Mouse (Mus musculus) small intestine, adult 2 months (tissue): ENCODE results near the gene 2900011O08Rik. TPM values are rescaled to one million over a fixed set of nuclear protein-coding genes. Genes with fewer than 3 reads are reported as not detected.

ENCODE experiments used
- H3K27ac ChIP-seq: fragments of 200-500 bp; 2 replicates; pipeline ENCODE4 v1.5.1; 2012; ENCODE audit warnings: low read depth, low read length, control low read depth, inconsistent platforms; ENCODE audit not compliant: insufficient read depth
- H3K27me3 ChIP-seq: fragments of 200-500 bp; 2 replicates; pipeline ENCODE4 v1.6.1; 2012; ENCODE audit warnings: mild to moderate bottlenecking, moderate library complexity, low read length, inconsistent platforms; ENCODE audit not compliant: control insufficient read depth, insufficient read depth
- H3K36me3 ChIP-seq: fragments of 200-500 bp; 2 replicates; pipeline ENCODE4 v1.6.1; 2012; ENCODE audit warnings: mild to moderate bottlenecking, low read length, control low read depth, inconsistent platforms; ENCODE audit not compliant: control insufficient read depth, insufficient read depth
- H3K4me1 ChIP-seq: fragments of 200-500 bp; 2 replicates; pipeline ENCODE4 v1.6.1; 2012; ENCODE audit warnings: low read length, inconsistent platforms, mixed read lengths; ENCODE audit not compliant: control insufficient read depth, insufficient read depth, insufficient read length
- H3K4me3 ChIP-seq: fragments of 200-500 bp; 2 replicates; pipeline ENCODE4 v1.5.1; 2012; ENCODE audit warnings: low read depth, mild to moderate bottlenecking, control low read depth, inconsistent platforms, low read length, moderate library complexity
- CTCF ChIP-seq: fragments of 200-500 bp; IDR thresholded peaks from 2 replicates; pipeline ENCODE4 v1.5.1; 2012; ENCODE audit warnings: low read depth, mild to moderate bottlenecking, control low read depth, inconsistent platforms, low read length, moderate library complexity, mixed read lengths; ENCODE audit not compliant: insufficient replicate concordance, insufficient read length; ENCODE audit errors: extremely low read depth
- POLR2A ChIP-seq: fragments of 200-500 bp; IDR thresholded peaks from 2 replicates; pipeline ENCODE4 v1.6.1; 2012; ENCODE audit warnings: low read depth, mild to moderate bottlenecking, control low read depth, inconsistent platforms, low read length, moderate library complexity
- WGBS: fragments of 180-500 bp; shearing (Covaris S2); methylation state at CpG from one replicate; pipeline ENCODE4 v1.1.7; 2018; 5-methylcytosine and 5-hydroxymethylcytosine counted together
- polyA plus RNA-seq: library from polyadenylated mRNA; depleted of rRNA; stranded (reverse); fragments of >200 nt; gene quantifications from 2 replicates; pipeline ENCODE4 v1.2.3, GENCODE M21; 2012

Gene 2900011O08Rik
- polyA plus RNA-seq, 1 experiment, result 0.35 TPM

DNA sequence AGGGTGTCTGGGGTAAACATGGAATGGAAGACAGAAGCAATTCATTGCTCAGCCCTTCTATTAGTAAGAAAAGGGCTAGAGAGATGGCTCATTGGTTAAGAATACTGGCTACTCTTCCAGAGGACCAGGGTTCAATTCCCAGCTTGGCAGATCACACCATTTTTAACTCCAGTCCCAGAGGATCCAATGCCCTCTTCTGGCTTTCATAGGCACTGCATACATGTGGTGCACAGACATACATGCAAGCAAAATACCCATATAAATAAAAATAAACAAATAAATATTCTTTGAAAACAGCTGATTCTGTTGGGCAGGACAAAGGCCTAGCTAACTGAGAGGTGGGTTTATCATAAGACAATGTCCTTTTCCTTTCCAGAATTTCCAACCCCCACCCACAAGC, 136.2 kb downstream of the 2900011O08Rik start:
- H3K36me3 ChIP-seq, result peaks cover 59% of the 10 kb centered on the region
- no peak for TF ChIP-seq POLR2A
- no peak for TF ChIP-seq CTCF

DNA sequence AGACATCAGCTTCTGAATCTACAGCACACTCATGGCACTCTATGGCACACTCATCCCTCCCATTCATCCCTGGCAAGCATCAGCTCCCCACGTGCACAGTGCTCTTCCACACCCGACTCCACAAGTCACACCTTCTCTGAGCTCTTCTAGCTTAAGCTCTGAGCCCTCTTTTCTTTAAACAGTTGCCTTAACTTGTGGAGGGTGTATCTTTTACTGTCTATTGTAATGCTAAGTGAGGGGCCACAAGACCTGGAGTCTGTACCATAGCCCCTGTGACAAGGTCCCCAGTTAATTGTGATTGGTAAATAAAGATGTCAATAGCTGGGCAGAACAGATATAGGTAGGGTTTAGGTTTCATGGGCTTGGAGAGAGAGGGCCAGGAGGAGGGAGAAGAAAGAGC, 137.5 kb downstream of the 2900011O08Rik start:
- Histone ChIP-seq H3K4me3 (no peak overlapping the region), H3K27me3 (no peaks in the 10 kb centered on the region), H3K4me1 (no peaks in the 10 kb centered on the region), H3K36me3 (peaks cover 66% of the 10 kb centered on the region), H3K27ac (no peak overlapping the region)
- 88% methylated on average over 2 of the region's 2 CpGs for WGBS
- TF ChIP-seq CTCF (no peak), POLR2A (no peak)

More for the DNA sequence above, 136.2 kb downstream of the 2900011O08Rik start:
- Histone ChIP-seq H3K4me1 (no peaks in the 10 kb centered on the region), H3K4me3 (no peak overlapping the region), H3K27me3 (no peaks in the 10 kb centered on the region), H3K27ac (no peak overlapping the region)

DNA sequence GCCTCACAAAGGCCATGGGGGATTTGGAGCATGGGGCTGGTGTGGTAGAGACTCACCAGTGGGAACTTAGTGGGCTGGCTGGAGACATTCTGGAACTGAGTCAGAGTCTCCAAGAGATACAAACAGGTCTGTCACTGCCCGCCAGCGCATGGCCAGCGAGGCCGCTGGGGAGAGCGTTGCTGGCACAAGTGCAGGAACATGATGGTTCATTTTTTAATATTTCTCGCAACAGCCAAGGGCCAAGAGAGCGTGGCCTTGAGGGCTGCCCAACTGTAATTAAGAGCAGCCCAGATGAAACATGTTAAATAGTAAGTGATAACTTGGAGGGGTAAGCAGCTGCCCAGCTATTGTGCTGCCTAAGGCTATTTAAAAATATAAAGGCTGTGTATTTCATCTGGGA, 138.3 kb downstream of the 2900011O08Rik start:
- H3K36me3 ChIP-seq, result peaks cover 65% of the 10 kb centered on the region
- TF ChIP-seq CTCF, result no peak
- TF ChIP-seq POLR2A, result no peak
- no peaks in the 10 kb centered on the region for H3K4me1 ChIP-seq
- H3K27ac ChIP-seq, result no peak overlapping the region
- H3K27me3 ChIP-seq, result no peaks in the 10 kb centered on the region
- H3K4me3 ChIP-seq, result no peak overlapping the region
- WGBS, result 97% methylated on average over 7 of the region's 7 CpGs

DNA sequence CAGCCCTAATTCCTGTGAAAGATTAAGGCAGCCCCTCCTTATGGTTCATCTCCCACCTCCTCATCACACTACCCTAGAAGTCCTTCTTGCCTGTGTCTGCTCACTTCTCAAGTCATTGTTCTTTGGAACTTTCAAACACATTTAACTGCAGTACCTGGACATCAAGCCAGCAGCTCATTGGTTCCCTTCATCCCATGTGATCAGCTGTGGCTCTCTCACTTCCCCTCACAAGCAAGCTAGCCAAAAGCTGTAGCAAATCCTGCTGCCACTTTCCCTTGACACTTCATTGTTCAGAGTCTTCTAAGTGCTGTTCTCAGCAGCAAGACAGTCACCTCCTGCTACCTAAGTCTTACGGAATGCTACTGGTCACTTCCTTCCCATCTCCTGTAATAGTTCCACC, 138.8 kb downstream of the 2900011O08Rik start:
- H3K27ac ChIP-seq, result no peak overlapping the region
- WGBS, result 92% methylated on average over 1 of the region's 1 CpGs
- H3K36me3 ChIP-seq, result peaks cover 66% of the 10 kb centered on the region
- no peaks in the 10 kb centered on the region for H3K4me1 ChIP-seq
- TF ChIP-seq POLR2A (no peak), CTCF (no peak)
- no peaks in the 10 kb centered on the region for H3K27me3 ChIP-seq
- no peak overlapping the region for H3K4me3 ChIP-seq

DNA sequence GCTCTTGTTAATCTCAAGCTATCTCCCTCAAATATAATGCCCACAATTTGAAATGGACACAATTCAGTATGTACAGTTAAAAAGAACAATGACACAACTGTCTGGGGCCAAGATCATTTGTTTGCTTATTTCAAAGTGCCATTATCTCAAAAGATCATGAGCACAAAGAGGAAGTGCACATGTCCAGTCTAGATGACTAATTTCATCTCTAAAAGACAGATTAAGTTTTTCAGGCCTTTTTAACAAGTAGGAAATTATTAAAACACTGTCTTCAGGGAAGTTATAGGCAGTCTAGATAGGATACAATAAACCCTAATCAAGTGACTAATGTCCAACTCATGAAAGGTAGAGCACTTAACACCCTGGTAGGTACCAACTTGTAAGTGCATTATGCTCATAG, 142.6 kb downstream of the 2900011O08Rik start:
- Histone ChIP-seq H3K27me3 (no peaks in the 10 kb centered on the region), H3K27ac (no peak overlapping the region), H3K4me1 (no peaks in the 10 kb centered on the region), H3K36me3 (peaks cover 68% of the 10 kb centered on the region), H3K4me3 (no peak overlapping the region)
- no peak for TF ChIP-seq POLR2A
- no peak for TF ChIP-seq CTCF

DNA sequence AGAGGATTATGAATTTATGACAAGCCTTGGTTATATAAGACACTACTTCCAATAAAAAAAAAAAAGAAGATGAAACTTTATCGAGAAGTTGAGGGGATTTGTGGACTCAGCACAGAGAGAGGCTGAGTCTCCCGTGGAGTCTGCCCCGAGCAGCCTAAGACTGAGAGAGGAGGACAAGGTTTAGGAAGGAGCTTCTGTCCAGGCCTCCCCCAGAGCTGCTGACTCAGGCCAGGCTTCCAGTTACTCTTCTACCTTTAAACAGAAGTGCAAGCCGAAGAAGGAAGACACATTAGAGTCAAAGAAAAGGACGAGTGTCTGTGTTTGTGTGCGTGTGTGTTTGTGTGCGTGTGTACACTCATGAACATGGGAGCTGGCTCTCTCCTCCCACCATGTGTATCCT, 144.4 kb downstream of the 2900011O08Rik start:
- H3K36me3 ChIP-seq, result peaks cover 67% of the 10 kb centered on the region

DNA sequence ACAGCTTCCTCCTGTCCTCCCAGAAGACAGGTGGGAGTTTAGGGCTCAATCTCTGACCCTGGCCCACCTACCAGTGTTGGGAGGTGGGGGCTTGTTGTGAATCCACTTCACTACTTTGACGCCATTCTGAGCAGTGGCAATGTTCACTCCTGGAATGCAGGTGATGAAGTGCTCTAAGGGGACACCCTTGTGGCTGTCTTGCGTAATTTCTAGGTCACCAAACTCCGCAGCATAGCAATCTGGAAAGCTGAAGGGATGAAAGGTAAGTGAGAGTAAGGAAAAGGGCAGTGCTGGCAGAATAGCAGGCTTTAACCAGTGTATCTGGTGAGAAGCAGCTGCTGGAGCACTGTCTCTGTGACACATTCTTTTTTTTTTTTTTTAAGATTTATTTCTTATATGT, 145.0 kb downstream of the 2900011O08Rik start:
- Histone ChIP-seq H3K4me3 (no peak overlapping the region), H3K4me1 (no peaks in the 10 kb centered on the region), H3K36me3 (peaks cover 70% of the 10 kb centered on the region), H3K27me3 (no peaks in the 10 kb centered on the region), H3K27ac (no peak overlapping the region)
- TF ChIP-seq CTCF (no peak), POLR2A (no peak)
- WGBS, result 93% methylated on average over 3 of the region's 3 CpGs

More for the DNA sequence above, 144.4 kb downstream of the 2900011O08Rik start:
- 90% methylated on average over 7 of the region's 7 CpGs for WGBS
- H3K27me3 ChIP-seq, result no peaks in the 10 kb centered on the region
- TF ChIP-seq POLR2A, result no peak
- no peak for TF ChIP-seq CTCF
- H3K4me1 ChIP-seq, result no peaks in the 10 kb centered on the region
- H3K27ac ChIP-seq, result no peak overlapping the region
- H3K4me3 ChIP-seq, result no peak overlapping the region

DNA sequence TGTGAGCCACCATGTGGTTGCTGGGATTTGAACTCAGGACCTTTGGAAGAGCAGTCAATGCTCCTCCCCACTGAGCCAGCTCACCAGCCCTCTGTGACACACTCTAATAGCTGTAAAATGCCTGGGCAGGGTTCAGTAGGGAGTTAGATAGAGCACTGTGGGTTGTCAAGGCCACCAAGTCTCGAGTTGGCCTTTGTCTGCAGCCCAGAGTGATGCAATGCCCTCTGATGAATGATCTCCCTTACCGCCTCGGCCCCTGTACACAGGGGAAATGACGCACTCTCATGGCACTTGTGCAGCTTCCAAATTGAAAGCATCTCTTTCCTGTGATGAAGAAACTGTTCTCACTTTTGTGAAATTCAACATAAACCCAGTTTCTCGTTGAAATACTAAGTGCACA, 145.4 kb downstream of the 2900011O08Rik start:
- 68% methylated on average over 5 of the region's 5 CpGs for WGBS
- H3K27ac ChIP-seq, result no peak overlapping the region

More for the DNA sequence above, 145.4 kb downstream of the 2900011O08Rik start:
- H3K36me3 ChIP-seq, result peaks cover 71% of the 10 kb centered on the region
- H3K4me3 ChIP-seq, result no peak overlapping the region
- no peak for TF ChIP-seq POLR2A
- TF ChIP-seq CTCF, result no peak
- no peaks in the 10 kb centered on the region for H3K27me3 ChIP-seq
- H3K4me1 ChIP-seq, result no peaks in the 10 kb centered on the region
